Mouse (Mus musculus): Measurements from ENCODE around the gene Pde10a.

DNA sequence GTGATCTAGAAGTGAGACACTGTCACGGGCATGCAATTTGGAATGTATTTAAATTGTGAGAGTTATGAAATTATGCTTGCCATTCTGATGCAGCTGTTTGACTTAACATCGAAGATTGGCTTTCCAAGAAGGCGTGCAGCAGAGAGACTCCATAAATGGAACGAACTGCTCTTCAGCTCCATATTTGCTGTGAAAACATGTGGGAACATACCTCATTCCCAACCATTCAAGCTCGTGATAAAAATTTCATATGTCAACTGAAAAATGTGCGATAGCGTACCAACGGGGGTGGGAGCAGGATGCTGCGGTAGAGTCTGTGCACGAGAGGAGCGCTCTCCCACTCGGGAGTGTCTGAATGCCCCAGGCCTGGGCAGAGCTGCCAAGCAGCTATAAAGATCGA lies 293.5 kb downstream of the Pde10a start:
- TF ChIP-seq CTCF (conservative IDR thresholded peaks at IDR 0.05; ENCODE audit: low read length) (no peak), NANOG (IDR thresholded peaks at IDR 0.05; ENCODE audit: borderline replicate concordance, low read length) (no peak), POU5F1 (IDR thresholded peaks at IDR 0.05; ENCODE audit: borderline replicate concordance, low read length) (no peak)
